Mouse (Mus musculus): ENCODE results near the gene Anks6. TPM values are rescaled to one million over a fixed set of nuclear protein-coding genes. Genes with fewer than 3 reads are reported as not detected.

The Anks6 gene
- polyA plus RNA-seq, 1 experiment: 2.5 TPM

- 85% methylated on average over 11 of the region's 11 CpGs for WGBS
Measured at GRCm38 (mm10) chr4:46976671-46977071, 80.6 kb downstream of the Anks6 start.

GRCm38 (mm10) chr4:46973322-46973721, 83.9 kb downstream of the Anks6 start:
- no peak for DNase-seq
- 86% methylated on average over 10 of the region's 10 CpGs for WGBS
- Histone ChIP-seq H3K27me3 (ENCODE audit: control insufficient read depth, insufficient read depth, low read length) (no peaks in the 10 kb centered on the region), H3K4me1 (replicated peaks; ENCODE audit: control insufficient read depth, insufficient read depth, low read length) (no peaks in the 10 kb centered on the region), H3K4me3 (ENCODE audit: control insufficient read depth, insufficient read depth, low read length) (no peak overlapping the region), H3K27ac (ENCODE audit: control insufficient read depth, insufficient read depth, low read length) (no peak overlapping the region), H3K36me3 (ENCODE audit: control insufficient read depth, insufficient read depth, low read length) (no peaks in the 10 kb centered on the region)
- TF ChIP-seq CTCF (IDR thresholded peaks at IDR 0.05; ENCODE audit: borderline replicate concordance, control insufficient read depth, extremely low read depth, insufficient read depth, low read length, poor library complexity) (no peak), POLR2A (IDR thresholded peaks at IDR 0.05; ENCODE audit: control insufficient read depth, extremely low read depth, insufficient read depth, low read length, poor library complexity) (no peak)

More at GRCm38 (mm10) chr4:46976671-46977071, 80.6 kb downstream of the Anks6 start:
- H3K4me3 ChIP-seq (ENCODE audit: control insufficient read depth, insufficient read depth, low read length): no peak overlapping the region
- DNase-seq: no peak
- H3K4me1 ChIP-seq (replicated peaks; ENCODE audit: control insufficient read depth, insufficient read depth, low read length): no peaks in the 10 kb centered on the region
- H3K27me3 ChIP-seq (ENCODE audit: control insufficient read depth, insufficient read depth, low read length): no peaks in the 10 kb centered on the region
- H3K36me3 ChIP-seq (ENCODE audit: control insufficient read depth, insufficient read depth, low read length): no peaks in the 10 kb centered on the region
- H3K27ac ChIP-seq (ENCODE audit: control insufficient read depth, insufficient read depth, low read length): no peak overlapping the region
- TF ChIP-seq POLR2A (IDR thresholded peaks at IDR 0.05; ENCODE audit: control insufficient read depth, extremely low read depth, insufficient read depth, low read length, poor library complexity) (no peak), CTCF (IDR thresholded peaks at IDR 0.05; ENCODE audit: borderline replicate concordance, control insufficient read depth, extremely low read depth, insufficient read depth, low read length, poor library complexity) (no peak)

GRCm38 (mm10) chr4:46967981-46968380, 89.2 kb downstream of the Anks6 start:
- Histone ChIP-seq H3K27ac (ENCODE audit: control insufficient read depth, insufficient read depth, low read length) (no peak overlapping the region), H3K36me3 (ENCODE audit: control insufficient read depth, insufficient read depth, low read length) (no peaks in the 10 kb centered on the region), H3K27me3 (ENCODE audit: control insufficient read depth, insufficient read depth, low read length) (no peaks in the 10 kb centered on the region), H3K4me3 (ENCODE audit: control insufficient read depth, insufficient read depth, low read length) (no peak overlapping the region), H3K4me1 (replicated peaks; ENCODE audit: control insufficient read depth, insufficient read depth, low read length) (no peaks in the 10 kb centered on the region)
- no peak for TF ChIP-seq CTCF (IDR thresholded peaks at IDR 0.05; ENCODE audit: borderline replicate concordance, control insufficient read depth, extremely low read depth, insufficient read depth, low read length, poor library complexity)
- TF ChIP-seq POLR2A (IDR thresholded peaks at IDR 0.05; ENCODE audit: control insufficient read depth, extremely low read depth, insufficient read depth, low read length, poor library complexity): no peak
- no peak for DNase-seq
- WGBS: 70% methylated on average over 10 of the region's 10 CpGs

- Histone ChIP-seq H3K4me1 (replicated peaks; ENCODE audit: control insufficient read depth, insufficient read depth, low read length) (no peaks in the 10 kb centered on the region), H3K27ac (ENCODE audit: control insufficient read depth, insufficient read depth, low read length) (no peak overlapping the region), H3K36me3 (ENCODE audit: control insufficient read depth, insufficient read depth, low read length) (no peaks in the 10 kb centered on the region), H3K27me3 (ENCODE audit: control insufficient read depth, insufficient read depth, low read length) (no peaks in the 10 kb centered on the region), H3K4me3 (ENCODE audit: control insufficient read depth, insufficient read depth, low read length) (no peak overlapping the region)
- no peak for DNase-seq
- TF ChIP-seq CTCF (IDR thresholded peaks at IDR 0.05; ENCODE audit: borderline replicate concordance, control insufficient read depth, extremely low read depth, insufficient read depth, low read length, poor library complexity) (no peak), POLR2A (IDR thresholded peaks at IDR 0.05; ENCODE audit: control insufficient read depth, extremely low read depth, insufficient read depth, low read length, poor library complexity) (no peak)
Measured at GRCm38 (mm10) chr4:46966551-46966950, 90.7 kb downstream of the Anks6 start.

Other genes starting within 250 kb of the Anks6 start
- gene Gabbr2, start 65.6 kb downstream of the Anks6 start, polyA plus RNA-seq (2012; rRNA removed): 0.19 and 0.20 TPM in 2 replicates
- gene Galnt12, start 34.5 kb upstream of the Anks6 start, polyA plus RNA-seq (2012; rRNA removed): 34.9 and 39.6 TPM in 2 replicates
- gene Col15a1, start 150.7 kb upstream of the Anks6 start, polyA plus RNA-seq (2012; rRNA removed): 33.1 and 37.1 TPM in 2 replicates

All from thymus, adult 2 months (tissue).